Mouse (Mus musculus) cerebellum, adult 2 months (tissue): ENCODE measurements around the gene Ror1. TPM values are rescaled to one million over a fixed set of nuclear protein-coding genes. Genes with fewer than 3 reads are reported as not detected.

Source experiments
- DNase-seq, 2 experiments: peaks; one replicate each; pipeline ENCODE4 v3.0.0; 2021
- H3K27ac ChIP-seq: fragments of 200-500 bp; 2 replicates; pipeline ENCODE4 v1.5.1; 2012; ENCODE audit warnings: low read length, control low read depth, inconsistent platforms; ENCODE audit not compliant: insufficient read depth
- H3K27me3 ChIP-seq: fragments of 200-500 bp; 2 replicates; pipeline ENCODE4 v1.6.1; 2012; ENCODE audit warnings: inconsistent platforms, mild to moderate bottlenecking, low read length, moderate library complexity; ENCODE audit not compliant: control insufficient read depth, insufficient read depth
- H3K4me1 ChIP-seq: fragments of 200-500 bp; 2 replicates; pipeline ENCODE4 v1.6.1; 2011; ENCODE audit warnings: low read length; ENCODE audit not compliant: control insufficient read depth, insufficient read depth
- H3K4me3 ChIP-seq: fragments of 200-500 bp; replicated peaks from 2 replicates; pipeline ENCODE3; 2011; ENCODE audit warnings: mild to moderate bottlenecking, low read depth, low read length, control low read depth; ENCODE audit not compliant: insufficient read depth
- CTCF ChIP-seq: fragments of 200-500 bp; IDR thresholded peaks from 2 replicates; pipeline ENCODE4 v1.5.1; 2011; ENCODE audit warnings: low read depth, mild to moderate bottlenecking, control low read depth, low read length, moderate library complexity, borderline replicate concordance; ENCODE audit not compliant: insufficient read depth
- POLR2A ChIP-seq: fragments of 200-500 bp; IDR thresholded peaks from 2 replicates; pipeline ENCODE4 v1.6.1; 2011; ENCODE audit warnings: low read length, control low read depth, borderline replicate concordance; ENCODE audit not compliant: insufficient read depth
- WGBS: fragments of 180-500 bp; shearing (Covaris S2); methylation state at CpG from one replicate; pipeline ENCODE4 v1.1.7; 2018; 5-methylcytosine and 5-hydroxymethylcytosine counted together
- polyA plus RNA-seq: library from polyadenylated mRNA; depleted of rRNA; stranded (reverse); fragments of >200 nt; gene quantifications from 2 replicates; pipeline ENCODE4 v1.2.3, GENCODE M21; 2012

Ror1 gene
- polyA plus RNA-seq, 1 experiment, result 3.8 TPM

- Histone ChIP-seq H3K4me3 (no peak overlapping the region), H3K4me1 (peaks cover 20% of the 10 kb centered on the region), H3K27me3 (no peaks in the 10 kb centered on the region), H3K27ac (no peak overlapping the region)
- no peak for DNase-seq
- TF ChIP-seq CTCF, result no peak
- WGBS, result 90% methylated on average over 3 of the region's 3 CpGs
Observed at GRCm38 (mm10) chr4:100398079-100398478, 302.5 kb downstream of the Ror1 start.

- TF ChIP-seq CTCF (no peak), POLR2A (no peak)
- 42% methylated on average over 3 of the region's 3 CpGs for WGBS
- Histone ChIP-seq H3K4me3 (no peak overlapping the region), H3K27ac (no peak overlapping the region), H3K4me1 (no peaks in the 10 kb centered on the region), H3K27me3 (no peaks in the 10 kb centered on the region)
- no peak for DNase-seq
Observed at GRCm38 (mm10) chr4:100401078-100401477, 305.5 kb downstream of the Ror1 start.

- 81% methylated on average over 14 of the region's 14 CpGs for WGBS
- no peak for DNase-seq
- no peaks in the 10 kb centered on the region for H3K27me3 ChIP-seq
- H3K4me1 ChIP-seq, result peaks cover 2% of the 10 kb centered on the region
- H3K4me3 ChIP-seq, result no peak overlapping the region
- no peak overlapping the region for H3K27ac ChIP-seq
- no peak for TF ChIP-seq CTCF
- no peak for TF ChIP-seq POLR2A
Observed at GRCm38 (mm10) chr4:100401581-100402470, 306.2 kb downstream of the Ror1 start.

GRCm38 (mm10) chr4:100407261-100407874, 311.8 kb downstream of the Ror1 start:
- no peak overlapping the region for H3K27ac ChIP-seq
- no peaks in the 10 kb centered on the region for H3K27me3 ChIP-seq
- DNase-seq, result peak; percentile 70 to 81
- TF ChIP-seq CTCF (peak; percentile 64; the same call in 1 of the 2 replicates), POLR2A (no peak)
- H3K4me3 ChIP-seq, result no peak overlapping the region
- H3K4me1 ChIP-seq, result peaks cover 6% of the 10 kb centered on the region
- WGBS, result 8% methylated on average over 9 of the region's 9 CpGs

GRCm38 (mm10) chr4:100409521-100409920, 313.9 kb downstream of the Ror1 start:
- Histone ChIP-seq H3K4me3 (no peak overlapping the region), H3K4me1 (peaks cover 6% of the 10 kb centered on the region), H3K27ac (no peak overlapping the region), H3K27me3 (no peaks in the 10 kb centered on the region)
- 94% methylated on average over 8 of the region's 8 CpGs for WGBS
- TF ChIP-seq POLR2A (no peak), CTCF (no peak)
- DNase-seq, result no peak

- no peak overlapping the region for H3K27ac ChIP-seq
- peaks cover 3% of the 10 kb centered on the region for H3K4me1 ChIP-seq
- no peaks in the 10 kb centered on the region for H3K27me3 ChIP-seq
- no peak overlapping the region for H3K4me3 ChIP-seq
- TF ChIP-seq CTCF, result no peak
- no peak for TF ChIP-seq POLR2A
- no peak for DNase-seq
- 52% methylated on average over 13 of the region's 13 CpGs for WGBS
Observed at GRCm38 (mm10) chr4:100411841-100412539, 316.4 kb downstream of the Ror1 start.

GRCm38 (mm10) chr4:100422756-100423155, 327.2 kb downstream of the Ror1 start:
- WGBS, result 11% methylated on average over 3 of the region's 3 CpGs
- no peak overlapping the region for H3K4me3 ChIP-seq

GRCm38 (mm10) chr4:100426101-100426500, 330.5 kb downstream of the Ror1 start:
- Histone ChIP-seq H3K4me1 (peaks cover 6% of the 10 kb centered on the region), H3K27ac (no peak overlapping the region), H3K4me3 (no peak overlapping the region), H3K27me3 (no peaks in the 10 kb centered on the region)
- TF ChIP-seq CTCF (no peak), POLR2A (no peak)
- no peak for DNase-seq
- WGBS, result 81% methylated on average over 1 of the region's 1 CpGs

More at GRCm38 (mm10) chr4:100422756-100423155, 327.2 kb downstream of the Ror1 start:
- peak in 1 of 2 experiments; percentile 26 for DNase-seq
- Histone ChIP-seq H3K4me1 (peaks cover 6% of the 10 kb centered on the region), H3K27me3 (no peaks in the 10 kb centered on the region), H3K27ac (no peak overlapping the region)
- TF ChIP-seq POLR2A (no peak), CTCF (no peak)
